In genomic region chr11:75894791-75895420, GRCm38 (mm10) we compare ENCODE assay signal across 14 mouse cellular contexts. TPM values are rescaled to one million over a fixed set of nuclear protein-coding genes. Genes with fewer than 3 reads are reported as not detected.
A peak's percentile ranks its signal among the peaks of the same experiment; 100 is the strongest.
DNase-seq lines count a peak whose midpoint lies in the region; ATAC-seq and TF ChIP-seq lines count a peak whose summit lies in the region.
"Had no signal": no experiment of that assay in that cellular context is flagged by ENCODE, and none has a peak within 500 bp of the region (broad histone marks: within the 10 kb centered on the region; RNA-seq: fewer than 3 reads in every experiment).

No protein-coding gene starts in this region.

- H3K4me2 ChIP-seq in kidney, embryonic 16.5 days (replicated peaks; ENCODE audit: low read depth, low read length), result no peak overlapping the region
- H3K4me2 ChIP-seq in hindbrain, embryonic 13.5 days, result no peak overlapping the region
- H3K4me2 ChIP-seq in heart, embryonic 12.5 days, result no peak overlapping the region
- H3K4me2 ChIP-seq: liver, embryonic 15.5 days; midbrain, embryonic 12.5 days had no signal

- H3K36me3 ChIP-seq in kidney, embryonic 16.5 days (ENCODE audit: insufficient read depth, low read length), result no peaks in the 10 kb centered on the region
- no peaks in the 10 kb centered on the region for H3K36me3 ChIP-seq in E14TG2a.4 (ENCODE audit: insufficient read depth, low read length)
- H3K36me3 ChIP-seq in hindbrain, embryonic 13.5 days, result no peaks in the 10 kb centered on the region
- no peaks in the 10 kb centered on the region for H3K36me3 ChIP-seq in heart, embryonic 12.5 days
- H3K36me3 ChIP-seq: liver, embryonic 15.5 days; midbrain, embryonic 12.5 days had no signal

- no peak overlapping the region for H3K4me3 ChIP-seq in kidney, embryonic 16.5 days (ENCODE audit: low read length)
- H3K4me3 ChIP-seq in E14TG2a.4 (replicated peaks; ENCODE audit: low read length), result 0 out of 2 replicates have a peak overlapping the region, but pooled peaks have one; percentile 4
- no peak overlapping the region for H3K4me3 ChIP-seq in hindbrain, embryonic 13.5 days
- no peak overlapping the region for H3K4me3 ChIP-seq in heart, embryonic 12.5 days
- H3K4me3 ChIP-seq: liver, embryonic 15.5 days; midbrain, embryonic 12.5 days had no signal

- DNase-seq in adrenal gland, postnatal 10 days, result peak; percentile 25
- DNase-seq in adrenal gland, adult 18-20 months (ENCODE audit: low spot score in 2 of 2), result no peak
- no peak for DNase-seq in kidney, adult 8-10 months
- no peak for DNase-seq in layer of hippocampus, postnatal 36 days
- DNase-seq: cerebellum, adult 11-12 months; lung, postnatal 14 days; right cerebral cortex, postnatal 14 days; thymus, adult 2 months had no signal

- H3K27me3 ChIP-seq in kidney, embryonic 16.5 days (ENCODE audit: insufficient read depth, low read length), result no peaks in the 10 kb centered on the region
- H3K27me3 ChIP-seq in E14TG2a.4 (ENCODE audit: insufficient read depth, low read length), result peaks cover 22% of the 10 kb centered on the region
- H3K27me3 ChIP-seq in hindbrain, embryonic 13.5 days, result no peaks in the 10 kb centered on the region
- H3K27me3 ChIP-seq in heart, embryonic 12.5 days (replicated peaks), result peaks cover 10% of the 10 kb centered on the region; the same call in 1 of the 2 replicates
- H3K27me3 ChIP-seq: liver, embryonic 15.5 days; midbrain, embryonic 12.5 days had no signal

- WGBS in kidney, embryonic 16.5 days, result 60% methylated on average over 12 of the region's 12 CpGs
- WGBS in hindbrain, embryonic 13.5 days, result 65% methylated on average over 12 of the region's 12 CpGs
- 70% methylated on average over 12 of the region's 12 CpGs for WGBS in heart, embryonic 12.5 days

- ATAC-seq in kidney, embryonic 16.5 days (ENCODE audit: low FRiP score, low TSS enrichment), result peak; percentile 72
- ATAC-seq in hindbrain, embryonic 13.5 days (ENCODE audit: low FRiP score), result 0 out of 2 replicates have a peak, but pooled peaks have one; percentile 25
- no peak for ATAC-seq in heart, embryonic 12.5 days (ENCODE audit: insufficient number of reproducible peaks, low FRiP score)

- H3K27ac ChIP-seq in kidney, embryonic 16.5 days (ENCODE audit: low read length), result no peak overlapping the region
- peak overlapping the region; percentile 52; the same call in 1 of the 2 replicates for H3K27ac ChIP-seq in hindbrain, embryonic 13.5 days
- H3K27ac ChIP-seq in heart, embryonic 12.5 days (ENCODE audit: poor library complexity, severe bottlenecking), result no peak overlapping the region
- H3K27ac ChIP-seq: liver, embryonic 15.5 days; midbrain, embryonic 12.5 days had no signal

- peaks cover 13% of the 10 kb centered on the region for H3K4me1 ChIP-seq in kidney, embryonic 16.5 days (ENCODE audit: insufficient read depth, low read length)
- peaks cover 6% of the 10 kb centered on the region; the same call in 1 of the 2 replicates for H3K4me1 ChIP-seq in E14TG2a.4 (replicated peaks; ENCODE audit: low read depth, low read length)
- peaks cover 34% of the 10 kb centered on the region for H3K4me1 ChIP-seq in hindbrain, embryonic 13.5 days (replicated peaks)
- no peaks in the 10 kb centered on the region for H3K4me1 ChIP-seq in heart, embryonic 12.5 days (replicated peaks)
- H3K4me1 ChIP-seq: liver, embryonic 15.5 days had no signal

- no peak overlapping the region for H3K9ac ChIP-seq in kidney, embryonic 16.5 days (replicated peaks; ENCODE audit: low read length)
- no peak overlapping the region for H3K9ac ChIP-seq in hindbrain, embryonic 13.5 days
- H3K9ac ChIP-seq in heart, embryonic 12.5 days, result no peak overlapping the region
- H3K9ac ChIP-seq: liver, embryonic 15.5 days; midbrain, embryonic 12.5 days had no signal

- H3K9me3 ChIP-seq in kidney, embryonic 16.5 days (ENCODE audit: low read length), result no peaks in the 10 kb centered on the region
- no peaks in the 10 kb centered on the region for H3K9me3 ChIP-seq in E14TG2a.4 (ENCODE audit: low read length)
- no peaks in the 10 kb centered on the region for H3K9me3 ChIP-seq in hindbrain, embryonic 13.5 days
- H3K9me3 ChIP-seq in heart, embryonic 12.5 days (replicated peaks), result no peaks in the 10 kb centered on the region
- H3K9me3 ChIP-seq: liver, embryonic 15.5 days; midbrain, embryonic 12.5 days had no signal

- TF ChIP-seq CTCF in E14TG2a.4 (conservative IDR thresholded peaks at IDR 0.05; ENCODE audit: low read length), result no peak

RNA-seq across cellular contexts. Expression of gene Rph3al, which starts 43.3 kb away (rescaled TPM):
- total RNA-seq in adrenal gland, postnatal 10 days (2021), result 10 to 100 TPM; 11.2 to 12.2 TPM
- total RNA-seq in adrenal gland, adult 18-20 months (2021), result 10 to 100 TPM; 15.0 to 17.0 TPM
- polyA plus RNA-seq in kidney, embryonic 16.5 days (2015; fragmentation: Nextera tagmentation; extraction: Ambion mirVana), result 17.5 and 18.0 TPM in 2 replicates
- polyA plus RNA-seq in hindbrain, embryonic 13.5 days (2015; fragmentation: Nextera tagmentation; extraction: Ambion mirVana), result 2.2 and 2.5 TPM in 2 replicates
- 1 to 10 TPM; 6.6 to 8.6 TPM for total RNA-seq in layer of hippocampus, postnatal 36 days (2021)
- 6.2 and 7.1 TPM in 2 replicates for polyA plus RNA-seq in heart, embryonic 12.5 days (2016; fragmentation: Nextera tagmentation; extraction: Ambion mirVana)
